Mouse (Mus musculus) liver, embryonic 12.5 days (tissue): ENCODE measurements at regions not wholly inside any gene's neighbourhood (a gene's known extent, or its start where the extent isn't known, plus 50 kb on each side); places are given as distances from the start of the nearest gene placed in this dataset.

Experiments used
- ATAC-seq: fragments of 200-750 bp; cut with Nextera tagmentation; 2 replicates; pipeline ENCODE4 v1.8.0; 2017; ENCODE audit warnings: moderate number of reproducible peaks, mild to moderate bottlenecking, moderate library complexity
- H3K27ac ChIP-seq: fragments of 300-500 bp; sonication (generic); 2 replicates; pipeline ENCODE4 v1.5.1; 2016; ENCODE audit warnings: mild to moderate bottlenecking
- H3K27me3 ChIP-seq: fragments of 300-500 bp; sonication (generic); replicated peaks from 2 replicates; pipeline ENCODE4 v1.6.1; 2016; ENCODE audit warnings: mild to moderate bottlenecking, moderate library complexity
- H3K36me3 ChIP-seq: fragments of 300-500 bp; sonication (generic); 2 replicates; pipeline ENCODE4 v1.6.1; 2016; ENCODE audit warnings: mild to moderate bottlenecking, moderate library complexity
- H3K4me1 ChIP-seq: fragments of 300-500 bp; sonication (generic); 2 replicates; pipeline ENCODE4 v1.6.1; 2016
- H3K4me2 ChIP-seq: fragments of 300-500 bp; sonication (generic); 2 replicates; pipeline ENCODE4 v1.6.1; 2016; ENCODE audit warnings: mild to moderate bottlenecking, moderate library complexity
- H3K4me3 ChIP-seq: fragments of 300-500 bp; sonication (generic); 2 replicates; pipeline ENCODE4 v1.5.1; 2016; ENCODE audit warnings: mild to moderate bottlenecking, moderate library complexity
- H3K9ac ChIP-seq: fragments of 300-500 bp; sonication (generic); 2 replicates; pipeline ENCODE4 v1.6.1; 2016; ENCODE audit warnings: mild to moderate bottlenecking, moderate library complexity
- H3K9me3 ChIP-seq: fragments of 300-500 bp; sonication (generic); replicated peaks from 2 replicates; pipeline ENCODE4 v1.6.1; 2016; ENCODE audit warnings: mild to moderate bottlenecking, moderate library complexity
- WGBS: fragments of 180-500 bp; shearing (Covaris S2); methylation state at CpG from one replicate; pipeline ENCODE4 v1.1.7; 2016; ENCODE audit not compliant: insufficient replicate concordance; 5-methylcytosine and 5-hydroxymethylcytosine counted together

DNA sequence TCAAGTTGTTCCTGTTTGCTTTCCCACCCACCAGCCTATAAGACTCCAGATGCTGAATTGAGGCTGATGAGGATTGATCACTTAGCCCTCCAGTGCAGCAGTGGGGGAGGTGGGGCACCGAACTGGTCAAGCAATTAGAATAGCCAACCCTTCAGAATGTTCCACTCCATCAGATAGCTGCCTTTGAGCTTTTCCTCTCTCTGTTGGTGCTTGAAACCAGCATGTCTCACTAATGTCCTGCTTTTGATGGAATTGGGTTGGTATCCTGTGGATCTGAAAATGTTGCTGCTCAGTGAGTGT lies 167.3 kb upstream of the Hey2 start:
- Histone ChIP-seq H3K27ac (no peak overlapping the region), H3K9me3 (no peaks in the 10 kb centered on the region), H3K27me3 (no peaks in the 10 kb centered on the region), H3K4me3 (no peak overlapping the region), H3K9ac (no peak overlapping the region), H3K36me3 (no peaks in the 10 kb centered on the region), H3K4me2 (no peak overlapping the region), H3K4me1 (no peaks in the 10 kb centered on the region)
- ATAC-seq, result no peak
- 45% methylated on average over 1 of the region's 1 CpGs for WGBS

DNA sequence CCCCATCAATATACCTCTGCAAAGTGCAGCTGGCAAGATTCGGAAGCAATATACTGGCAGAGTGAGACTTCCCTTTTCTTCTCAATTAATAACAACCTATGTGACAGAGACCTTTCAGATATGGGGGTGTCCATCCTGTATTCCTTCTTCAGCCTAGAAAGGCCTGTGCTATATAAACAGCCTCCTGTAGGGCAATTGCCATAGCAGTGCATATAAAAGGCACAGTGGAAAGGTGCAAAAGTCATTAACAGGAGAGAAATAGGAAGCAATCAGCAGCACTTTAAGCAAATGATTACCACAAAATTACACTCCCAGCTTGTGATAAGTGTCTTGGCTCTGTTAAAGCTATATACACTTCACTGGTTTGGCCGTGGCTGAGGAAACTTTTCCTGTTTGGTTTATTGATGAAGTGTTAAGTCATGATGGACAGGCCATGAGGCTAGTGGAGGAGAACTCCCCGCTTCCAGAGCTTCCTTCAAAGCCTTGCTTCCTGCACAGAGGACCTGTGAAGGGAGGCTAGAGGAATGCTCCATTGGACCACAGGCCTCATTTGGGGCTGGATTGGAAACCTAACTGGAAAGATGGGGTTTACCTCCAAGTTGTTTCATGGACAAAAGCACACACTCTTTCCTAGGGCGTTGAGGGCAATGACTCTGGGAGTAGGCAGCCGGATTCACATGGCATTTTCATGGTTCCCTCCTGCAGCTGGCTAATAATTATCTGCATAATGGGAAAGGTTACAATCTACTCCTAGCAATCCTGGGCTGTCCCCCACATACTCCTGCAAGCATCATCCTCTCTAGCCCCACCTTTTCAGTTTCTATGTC lies 166.7 kb upstream of the Hey2 start:
- Histone ChIP-seq H3K36me3 (no peaks in the 10 kb centered on the region), H3K27ac (no peak overlapping the region), H3K4me1 (no peaks in the 10 kb centered on the region), H3K27me3 (no peaks in the 10 kb centered on the region), H3K4me3 (no peak overlapping the region), H3K9ac (no peak overlapping the region), H3K9me3 (no peaks in the 10 kb centered on the region), H3K4me2 (no peak overlapping the region)
- no peak for ATAC-seq
- 55% methylated on average over 5 of the region's 5 CpGs for WGBS

GRCm38 (mm10) chr10:30998163-30998944 lies 155.8 kb upstream of the Hey2 start:
- ATAC-seq, result no peak
- no peaks in the 10 kb centered on the region for H3K9me3 ChIP-seq
- no peak overlapping the region for H3K27ac ChIP-seq
- no peaks in the 10 kb centered on the region for H3K36me3 ChIP-seq
- H3K27me3 ChIP-seq, result no peaks in the 10 kb centered on the region
- H3K9ac ChIP-seq, result no peak overlapping the region
- 55% methylated on average over 12 of the region's 12 CpGs for WGBS
- H3K4me3 ChIP-seq, result no peak overlapping the region
- H3K4me1 ChIP-seq, result no peaks in the 10 kb centered on the region
- no peak overlapping the region for H3K4me2 ChIP-seq

GRCm38 (mm10) chr10:30992167-30992566 lies 149.6 kb upstream of the Hey2 start:
- WGBS, result 69% methylated on average over 3 of the region's 3 CpGs
- Histone ChIP-seq H3K27me3 (no peaks in the 10 kb centered on the region), H3K9me3 (no peaks in the 10 kb centered on the region), H3K4me2 (no peak overlapping the region), H3K4me1 (no peaks in the 10 kb centered on the region), H3K4me3 (no peak overlapping the region), H3K36me3 (no peaks in the 10 kb centered on the region), H3K9ac (no peak overlapping the region), H3K27ac (no peak overlapping the region)
- ATAC-seq, result no peak

GRCm38 (mm10) chr10:30980279-30980968 lies 137.8 kb upstream of the Hey2 start:
- Histone ChIP-seq H3K4me2 (no peak overlapping the region), H3K9ac (no peak overlapping the region), H3K27ac (no peak overlapping the region), H3K4me1 (no peaks in the 10 kb centered on the region), H3K4me3 (no peak overlapping the region), H3K9me3 (no peaks in the 10 kb centered on the region), H3K27me3 (0 out of 2 replicates have a peak, but pooled peaks cover 3% of the 10 kb centered on the region), H3K36me3 (no peaks in the 10 kb centered on the region)
- 24% methylated on average over 8 of the region's 8 CpGs for WGBS
- no peak for ATAC-seq

- 28% methylated on average over 3 of the region's 3 CpGs for WGBS
- H3K36me3 ChIP-seq, result no peaks in the 10 kb centered on the region
- ATAC-seq, result no peak
- 0 out of 2 replicates have a peak, but pooled peaks cover 3% of the 10 kb centered on the region for H3K27me3 ChIP-seq
- no peak overlapping the region for H3K27ac ChIP-seq
- no peak overlapping the region for H3K4me2 ChIP-seq
- H3K9ac ChIP-seq, result no peak overlapping the region
- no peak overlapping the region for H3K4me3 ChIP-seq
- H3K4me1 ChIP-seq, result no peaks in the 10 kb centered on the region
- H3K9me3 ChIP-seq, result no peaks in the 10 kb centered on the region
Observed at GRCm38 (mm10) chr10:30979766-30980165, 137.2 kb upstream of the Hey2 start.

DNA sequence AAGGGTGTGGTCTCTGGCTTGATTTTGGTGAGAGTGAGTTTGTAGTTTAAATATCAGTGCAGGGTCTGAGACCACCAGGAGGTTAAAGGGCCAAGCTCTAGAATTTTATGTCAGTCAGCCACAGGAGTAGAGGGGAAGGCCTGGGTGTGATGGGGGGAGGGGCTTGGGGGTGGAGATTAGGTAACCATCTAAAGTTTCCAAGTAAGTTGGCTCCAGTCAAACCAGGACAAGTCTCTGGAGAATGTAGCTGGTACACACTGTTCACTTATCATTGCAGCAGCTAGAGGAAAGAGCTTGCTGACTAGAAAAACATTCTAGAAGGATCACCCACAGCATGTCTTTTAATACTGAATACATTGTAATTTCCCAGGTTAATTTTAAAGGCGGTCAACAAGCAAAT lies 123.6 kb upstream of the Hey2 start:
- no peak overlapping the region for H3K4me3 ChIP-seq
- H3K4me2 ChIP-seq, result no peak overlapping the region
- H3K9me3 ChIP-seq, result no peaks in the 10 kb centered on the region
- no peaks in the 10 kb centered on the region for H3K36me3 ChIP-seq
- H3K27ac ChIP-seq, result no peak overlapping the region
- no peaks in the 10 kb centered on the region for H3K27me3 ChIP-seq
- 88% methylated on average over 1 of the region's 1 CpGs for WGBS
- H3K4me1 ChIP-seq, result no peaks in the 10 kb centered on the region
- no peak overlapping the region for H3K9ac ChIP-seq
- no peak for ATAC-seq

GRCm38 (mm10) chr10:30953825-30954224 lies 111.2 kb upstream of the Hey2 start:
- Histone ChIP-seq H3K4me1 (no peaks in the 10 kb centered on the region), H3K4me3 (no peak overlapping the region), H3K9ac (no peak overlapping the region), H3K4me2 (no peak overlapping the region), H3K27me3 (no peaks in the 10 kb centered on the region), H3K36me3 (no peaks in the 10 kb centered on the region), H3K9me3 (no peaks in the 10 kb centered on the region), H3K27ac (no peak overlapping the region)
- WGBS, result 45% methylated on average over 3 of the region's 3 CpGs
- no peak for ATAC-seq

- no peak overlapping the region for H3K9ac ChIP-seq
- no peaks in the 10 kb centered on the region for H3K9me3 ChIP-seq
- no peak overlapping the region for H3K27ac ChIP-seq
- H3K27me3 ChIP-seq, result no peaks in the 10 kb centered on the region
- no peaks in the 10 kb centered on the region for H3K4me1 ChIP-seq
- 48% methylated on average over 2 of the region's 2 CpGs for WGBS
- ATAC-seq, result no peak
- no peaks in the 10 kb centered on the region for H3K36me3 ChIP-seq
- H3K4me3 ChIP-seq, result no peak overlapping the region
- H3K4me2 ChIP-seq, result no peak overlapping the region
Observed at GRCm38 (mm10) chr10:30952410-30952809, 109.8 kb upstream of the Hey2 start.

DNA sequence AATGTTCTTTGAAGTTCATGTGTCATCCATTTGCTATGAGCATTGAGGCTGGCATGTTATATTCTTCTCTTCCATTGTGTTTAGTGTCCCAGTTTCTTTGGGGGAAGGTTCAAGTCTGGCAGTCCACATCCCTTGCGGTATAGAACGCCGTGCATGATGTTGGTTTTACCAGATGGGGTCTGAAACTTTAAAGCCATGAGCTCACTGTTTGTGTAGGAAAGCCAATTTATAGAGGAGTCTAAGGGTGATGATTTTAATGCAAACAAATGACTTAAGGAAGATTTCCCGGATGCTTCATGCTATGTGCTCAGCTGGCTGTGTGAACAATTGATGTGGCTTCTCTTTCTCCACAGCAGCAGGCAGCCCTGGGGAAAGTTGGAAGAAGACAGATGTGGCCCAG lies 104.0 kb upstream of the Hey2 start:
- WGBS, result 74% methylated on average over 4 of the region's 4 CpGs
- H3K4me1 ChIP-seq, result no peaks in the 10 kb centered on the region
- H3K9me3 ChIP-seq, result no peaks in the 10 kb centered on the region
- H3K9ac ChIP-seq, result no peak overlapping the region
- H3K36me3 ChIP-seq, result no peaks in the 10 kb centered on the region
- ATAC-seq, result no peak
- H3K27ac ChIP-seq, result no peak overlapping the region
- no peak overlapping the region for H3K4me2 ChIP-seq
- no peak overlapping the region for H3K4me3 ChIP-seq
- H3K27me3 ChIP-seq, result no peaks in the 10 kb centered on the region

GRCm38 (mm10) chr10:30918322-30918988 lies 75.9 kb upstream of the Hey2 start:
- ATAC-seq, result no peak
- Histone ChIP-seq H3K9ac (no peak overlapping the region), H3K27me3 (no peaks in the 10 kb centered on the region), H3K36me3 (no peaks in the 10 kb centered on the region), H3K4me3 (no peak overlapping the region), H3K4me2 (no peak overlapping the region), H3K27ac (no peak overlapping the region), H3K4me1 (no peaks in the 10 kb centered on the region), H3K9me3 (no peaks in the 10 kb centered on the region)
- 67% methylated on average over 3 of the region's 3 CpGs for WGBS

DNA sequence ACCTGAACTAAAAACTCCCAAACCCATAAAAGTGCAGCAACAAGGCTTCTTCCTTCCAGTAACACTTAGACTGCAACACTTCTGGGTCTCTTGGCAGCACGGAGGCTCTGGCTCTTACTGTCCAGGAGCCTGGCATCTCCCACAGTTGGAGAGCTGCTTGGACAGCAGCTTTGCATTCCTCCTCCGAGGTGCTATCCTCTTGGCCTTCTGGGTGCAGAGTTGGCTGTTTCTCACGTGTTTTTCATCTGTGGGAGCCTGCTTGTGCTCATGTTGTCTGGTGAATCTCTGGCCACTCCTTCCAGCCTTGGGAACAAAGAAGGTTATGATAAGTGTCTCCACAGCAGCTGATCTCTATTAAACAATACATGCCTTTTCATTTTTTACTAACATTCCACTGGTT lies 51.2 kb upstream of the Hey2 start:
- no peaks in the 10 kb centered on the region for H3K27me3 ChIP-seq
- no peak for ATAC-seq
- H3K36me3 ChIP-seq, result no peaks in the 10 kb centered on the region
- H3K9me3 ChIP-seq, result no peaks in the 10 kb centered on the region
- H3K27ac ChIP-seq, result no peak overlapping the region
- H3K4me1 ChIP-seq, result no peaks in the 10 kb centered on the region
- H3K4me2 ChIP-seq, result no peak overlapping the region
- 36% methylated on average over 3 of the region's 3 CpGs for WGBS
- H3K9ac ChIP-seq, result no peak overlapping the region
- H3K4me3 ChIP-seq, result no peak overlapping the region
